Mouse (Mus musculus) large intestine, adult 2 months (tissue): Measurements from ENCODE around the gene Ehbp1. TPM values are rescaled to one million over a fixed set of nuclear protein-coding genes. Genes with fewer than 3 reads are reported as not detected.

Source experiments
- DNase-seq: peaks from one replicate; pipeline ENCODE4 v3.0.0-alpha.2; 2012; ENCODE audit warnings: low read depth, low spot score
- WGBS: fragments of 180-500 bp; shearing (Covaris S2); methylation state at CpG from one replicate; pipeline ENCODE4 v1.1.7; 2018; 5-methylcytosine and 5-hydroxymethylcytosine counted together
- polyA plus RNA-seq: library from polyadenylated mRNA; depleted of rRNA; stranded (reverse); fragments of >200 nt; gene quantifications from 2 replicates; pipeline ENCODE4 v1.2.3, GENCODE M21; 2012; rRNA removed

The Ehbp1 gene
- polyA plus RNA-seq, 1 experiment = 0.82 TPM

GRCm38 (mm10) chr11:21993597-21994376, 348.3 kb downstream of the Ehbp1 start:
- 4% methylated on average over 47 of the region's 47 CpGs for WGBS
- DNase-seq = no peak

- no peak for DNase-seq
- 5% methylated on average over 96 of the region's 96 CpGs for WGBS
These were observed 349.1 kb downstream of the Ehbp1 start for GRCm38 (mm10) chr11:21992761-21993596.

DNA sequence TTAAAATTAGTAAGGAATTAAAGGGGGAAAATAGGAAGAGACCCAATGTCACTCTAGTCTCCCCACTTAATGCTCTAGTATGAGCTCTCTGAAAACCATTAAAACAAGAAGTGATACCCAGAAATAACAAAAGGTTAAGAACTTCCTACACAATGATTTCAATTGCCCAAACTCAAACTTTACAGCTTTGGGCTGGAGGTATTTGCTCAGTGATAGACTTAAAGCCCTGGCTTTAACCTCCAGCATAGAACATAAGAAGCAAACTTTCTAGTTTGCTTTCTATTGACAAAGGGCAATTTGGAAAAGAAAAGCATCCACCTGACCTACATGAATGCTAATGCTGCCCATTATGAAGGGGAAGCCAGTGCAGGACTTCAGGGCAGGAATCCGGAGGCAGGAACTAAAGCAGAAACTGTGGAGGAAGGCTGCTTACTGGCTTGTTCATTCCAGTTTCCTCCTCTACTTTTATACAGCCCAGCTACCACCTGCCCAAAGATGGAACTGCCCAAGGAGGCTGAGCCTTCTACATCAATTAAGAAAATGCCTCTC, 353.6 kb downstream of the Ehbp1 start:
- DNase-seq = no peak
- 81% methylated on average over 1 of the region's 1 CpGs for WGBS

- DNase-seq = no peak
- 57% methylated on average over 1 of the region's 1 CpGs for WGBS
These were observed 357.0 kb downstream of the Ehbp1 start for GRCm38 (mm10) chr11:21985118-21985517.

DNA sequence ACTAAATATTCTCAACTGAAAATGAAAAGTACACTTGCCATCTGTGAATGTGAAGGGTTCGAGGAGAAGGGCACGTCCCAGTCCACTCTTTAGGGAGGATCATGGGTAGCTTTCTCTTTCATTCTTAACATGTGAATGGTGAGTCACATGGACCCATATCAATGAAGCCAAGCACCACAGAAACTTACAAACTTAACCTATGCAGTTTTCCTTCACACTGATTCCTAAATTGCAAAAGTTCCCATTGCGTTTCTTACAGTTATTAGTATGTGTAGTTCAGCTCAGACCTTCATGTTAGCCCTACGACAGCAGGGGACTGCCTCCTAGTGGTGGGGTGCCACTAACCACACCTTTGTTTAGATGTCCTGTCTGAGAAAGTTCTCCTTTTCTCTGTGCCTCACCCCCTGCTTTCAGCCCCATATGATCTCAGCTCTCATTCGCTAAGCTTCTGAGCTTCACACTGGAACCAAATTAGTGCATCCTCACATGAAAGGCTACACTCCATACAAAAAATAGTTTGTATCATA, 368.0 kb downstream of the Ehbp1 start:
- WGBS = 65% methylated on average over 5 of the region's 5 CpGs
- DNase-seq = no peak

GRCm38 (mm10) chr11:21973597-21973996, 368.5 kb downstream of the Ehbp1 start:
- no peak for DNase-seq
- WGBS = 61% methylated on average over 3 of the region's 3 CpGs

DNA sequence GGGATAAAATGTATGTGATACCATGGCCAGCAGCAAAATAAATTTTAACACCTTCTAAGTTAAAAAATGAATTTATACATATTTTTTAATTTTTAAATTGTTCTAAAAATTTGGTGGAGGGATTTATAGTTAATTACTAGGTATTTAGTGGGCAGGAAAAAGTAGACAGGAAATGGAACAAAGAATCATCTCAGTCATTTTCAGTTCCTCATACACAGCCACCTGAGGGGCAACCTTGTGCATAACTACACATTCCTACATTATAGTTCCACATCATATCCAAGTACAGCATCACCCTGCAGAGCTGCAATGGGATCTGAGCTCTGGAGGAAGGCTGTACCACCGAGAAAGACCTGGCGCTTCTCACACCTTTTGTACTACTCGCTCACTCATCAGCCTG, 373.2 kb downstream of the Ehbp1 start:
- 93% methylated on average over 3 of the region's 3 CpGs for WGBS
- no peak for DNase-seq

Other genes starting within 250 kb of the Ehbp1 start
- 1.3 and 1.6 TPM in 2 replicates for gene Tmem17, start 169.8 kb upstream of the Ehbp1 start, polyA plus RNA-seq